Mouse (Mus musculus): Measurements from ENCODE around the gene Bmpr2.
"Not testable (repeated sequence)": the region's sequence is repeated elsewhere in the genome, so short reads cannot be mapped to it uniquely, and the experiment has no call there.

The Bmpr2 gene

GRCm38 (mm10) chr1:59763164-59763768, at the start of gene Bmpr2:
Bmpr2 (plus strand) TSS chr1:59763400.
- in situ Hi-C loops (cut with MboI) = no loop called here

DNA sequence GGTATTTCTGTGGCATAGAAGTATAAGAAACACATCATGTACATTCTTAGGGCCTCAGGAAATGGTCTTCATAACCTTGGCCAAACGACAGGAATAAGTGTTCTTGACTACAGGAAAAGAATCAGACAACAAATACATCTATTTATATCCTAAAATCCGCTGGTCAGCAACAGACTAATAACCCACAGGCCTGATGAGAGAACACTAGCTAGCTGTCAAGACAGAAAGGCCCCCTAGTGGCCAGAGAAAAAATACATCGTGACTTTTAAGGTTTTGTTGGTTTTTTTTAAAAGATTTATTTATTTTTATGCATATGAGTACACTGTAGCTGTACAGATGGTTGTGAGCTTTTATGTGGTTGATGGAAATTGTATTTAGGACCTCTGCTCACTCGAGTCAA, 43.3 kb upstream of the Bmpr2 start:
- in situ Hi-C loops (cut with MboI) = no loop called here

DNA sequence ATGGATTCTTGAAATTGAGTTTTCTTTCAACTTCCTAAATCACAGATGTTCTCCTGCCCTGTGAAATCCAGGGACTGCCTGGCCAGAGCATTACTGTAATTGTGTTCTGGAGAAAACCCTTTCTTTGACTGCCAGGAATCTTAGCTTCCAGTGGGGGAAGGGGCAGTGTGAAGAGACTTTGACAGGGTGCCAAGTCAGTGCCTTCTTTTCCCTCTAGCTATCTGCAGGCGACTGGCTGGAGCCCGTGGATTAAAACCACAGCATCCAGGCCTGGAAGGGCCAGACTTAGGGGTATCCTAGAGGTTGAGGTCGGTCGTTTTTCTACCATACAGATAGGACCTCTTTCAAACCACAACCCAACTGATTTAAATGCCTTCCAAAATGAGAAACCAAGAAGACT, 37.5 kb upstream of the Bmpr2 start:
- in situ Hi-C loops (cut with MboI) = no loop called here

GRCm38 (mm10) chr1:59730106-59730505, 33.1 kb upstream of the Bmpr2 start:
- in situ Hi-C loops (cut with MboI) = no loop called here

DNA sequence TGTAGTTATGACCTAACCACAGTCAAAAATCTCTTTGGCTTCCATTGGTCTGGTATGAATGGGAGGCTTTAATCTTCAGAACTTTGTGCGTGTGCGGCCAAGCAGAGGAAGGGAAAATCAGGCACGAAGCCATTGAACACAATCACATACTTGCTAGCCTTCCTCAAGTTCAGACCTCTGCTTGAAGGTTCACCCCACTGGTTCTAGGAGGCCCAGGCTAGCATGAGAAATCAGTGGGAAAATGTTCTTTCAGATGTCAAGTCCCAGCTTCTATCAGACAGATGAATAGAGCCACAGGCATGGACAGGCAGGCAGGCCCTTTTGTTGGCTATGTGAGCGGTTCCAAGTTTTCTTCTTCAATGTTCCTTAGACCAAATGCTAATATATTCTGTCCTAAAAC, 32.5 kb upstream of the Bmpr2 start:
- in situ Hi-C loops (cut with MboI) = no loop called here

DNA sequence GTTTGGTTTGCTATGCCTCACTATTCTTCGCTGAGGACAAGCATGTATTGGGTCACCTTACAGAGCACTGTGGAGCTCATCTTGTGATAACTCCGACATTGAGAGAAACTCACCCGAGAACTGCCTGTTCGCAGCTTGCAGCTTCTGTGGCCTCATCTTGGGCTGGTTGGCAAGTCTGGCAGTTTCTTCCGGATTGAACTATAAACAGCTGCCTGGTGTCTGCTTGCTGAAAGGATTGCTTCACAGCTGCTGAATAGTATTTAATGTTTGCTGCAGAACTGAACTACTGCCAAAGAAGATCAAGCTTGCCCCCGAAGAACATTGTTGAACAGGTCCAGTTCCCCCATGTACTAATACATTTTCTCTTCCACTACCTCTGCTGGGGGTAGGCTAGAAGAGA, 29.1 kb upstream of the Bmpr2 start:
- in situ Hi-C loops (cut with MboI) = no loop called here

- in situ Hi-C loops (cut with MboI) = no loop called here
These were observed 24.3 kb upstream of the Bmpr2 start for GRCm38 (mm10) chr1:59738768-59739414.

GRCm38 (mm10) chr1:59739577-59740354, 23.4 kb upstream of the Bmpr2 start:
- in situ Hi-C loops (cut with MboI) = no loop called here

DNA sequence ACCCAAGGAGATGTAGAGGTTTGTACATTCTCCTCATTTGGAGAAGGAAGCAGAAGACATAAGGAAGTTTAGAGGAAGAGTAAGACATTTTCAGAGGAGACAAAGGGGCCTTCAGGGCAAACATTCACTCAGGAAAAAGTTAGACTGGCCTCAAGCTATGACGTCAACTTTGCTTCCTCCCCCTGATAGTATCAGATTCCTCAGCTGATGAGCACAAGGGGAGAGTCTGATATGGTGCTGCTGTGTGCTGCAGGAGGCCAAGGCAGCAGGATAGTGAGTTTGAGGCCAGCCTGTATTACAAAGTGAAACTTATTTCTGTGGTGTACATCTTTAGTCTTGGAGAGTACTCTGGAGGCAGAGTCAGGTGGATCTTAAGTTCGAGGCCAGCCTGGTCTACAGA, 14.2 kb upstream of the Bmpr2 start:
- in situ Hi-C loops (cut with MboI) = no loop called here

DNA sequence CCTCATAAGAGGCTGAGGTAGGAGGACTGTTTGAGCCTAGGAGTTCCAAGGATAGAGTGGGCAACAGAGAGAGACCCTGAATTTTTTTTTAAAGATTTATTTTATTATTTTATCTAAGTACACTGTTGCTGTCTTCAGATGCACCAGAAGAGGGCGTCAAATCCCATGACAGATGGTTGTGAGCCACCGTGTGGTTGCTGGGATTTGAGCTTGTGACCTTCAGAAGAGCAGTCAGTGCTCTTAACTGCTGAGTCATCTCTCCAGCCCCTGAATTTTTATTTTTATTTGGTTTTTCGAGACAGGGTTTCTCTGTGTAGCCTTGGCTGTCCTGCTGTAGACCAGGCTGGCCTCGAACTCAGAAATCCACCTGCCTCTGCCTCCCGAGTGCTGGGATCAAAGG, 13.5 kb upstream of the Bmpr2 start:
- in situ Hi-C loops (cut with MboI) = not testable (repeated sequence)

- in situ Hi-C loops (cut with MboI) = no loop called here
These were observed 7.9 kb upstream of the Bmpr2 start for GRCm38 (mm10) chr1:59755298-59755697.

DNA sequence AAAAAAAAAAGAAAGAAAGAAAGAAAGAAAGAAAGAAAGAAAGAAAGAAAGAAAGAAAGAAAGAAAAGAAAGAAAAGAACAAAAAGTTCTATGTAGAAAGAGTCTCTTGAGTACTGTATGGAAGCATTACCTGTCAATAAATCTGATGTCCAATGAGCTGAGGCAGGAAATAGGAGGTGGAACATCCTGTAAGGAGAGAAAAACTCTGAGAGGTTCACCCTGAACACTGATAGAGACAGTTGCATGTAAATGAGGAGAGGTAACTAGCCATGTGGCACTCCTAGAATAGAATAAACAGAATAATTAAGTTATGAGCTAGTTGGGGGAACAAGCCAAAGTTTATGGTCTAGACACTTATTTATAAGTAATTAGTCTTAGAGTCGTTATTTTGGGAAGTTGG, 4.9 kb upstream of the Bmpr2 start:
- in situ Hi-C loops (cut with MboI) = no loop called here

DNA sequence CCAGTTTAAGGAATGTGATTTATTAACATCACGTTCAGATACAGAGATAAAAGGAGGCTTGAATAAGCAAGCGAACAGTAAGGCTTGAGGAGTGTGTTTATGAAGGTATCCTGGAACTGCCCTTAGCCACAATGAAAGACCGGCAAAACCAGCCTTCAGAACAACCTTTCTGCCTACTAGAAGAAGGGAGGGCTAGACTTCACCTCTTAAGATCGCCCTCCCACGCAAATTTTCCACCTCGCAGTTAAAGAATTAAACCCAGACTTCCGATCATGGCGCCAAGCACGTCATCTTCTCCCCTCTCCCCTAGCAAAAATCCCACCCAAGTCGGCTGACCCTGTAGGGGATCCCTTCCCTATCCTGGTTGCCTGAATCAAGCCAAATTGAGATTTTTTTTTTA, 992 bp upstream of the Bmpr2 start:
- in situ Hi-C loops (cut with MboI) = no loop called here

- in situ Hi-C loops (cut with MboI) = no loop called here
These were observed 493 bp upstream of the Bmpr2 start for GRCm38 (mm10) chr1:59762651-59763163.

- in situ Hi-C loops (cut with MboI) = no loop called here
These were observed 616 bp downstream of the Bmpr2 start for GRCm38 (mm10) chr1:59763781-59764251.

DNA sequence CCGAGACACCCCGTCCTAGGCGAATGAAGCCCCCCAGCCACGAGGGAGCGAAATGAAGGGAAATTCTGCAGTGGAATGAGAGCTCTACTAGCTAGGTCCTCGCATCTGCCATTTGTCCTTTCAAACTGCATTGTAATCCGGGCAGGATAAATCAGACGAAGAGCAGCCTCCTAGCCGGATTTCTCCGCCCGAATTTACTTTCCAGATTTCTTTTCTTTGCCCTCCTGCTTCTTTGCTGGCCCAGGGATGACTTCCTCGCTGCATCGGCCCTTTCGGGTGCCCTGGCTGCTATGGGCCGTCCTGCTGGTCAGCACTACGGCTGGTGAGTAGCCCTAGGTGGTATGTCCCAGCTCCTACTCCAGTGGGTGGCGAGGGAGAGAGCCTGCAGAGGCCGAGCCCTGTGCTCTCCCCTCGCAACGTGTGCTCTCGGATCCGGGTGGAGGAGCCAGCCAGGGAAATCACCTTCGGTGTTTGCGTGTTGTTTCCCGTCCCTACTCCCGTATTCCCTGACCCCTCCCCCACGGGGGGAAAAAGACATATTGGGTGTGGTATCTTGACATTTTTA, 1.3 kb downstream of the Bmpr2 start:
- in situ Hi-C loops (cut with MboI) = no loop called here

DNA sequence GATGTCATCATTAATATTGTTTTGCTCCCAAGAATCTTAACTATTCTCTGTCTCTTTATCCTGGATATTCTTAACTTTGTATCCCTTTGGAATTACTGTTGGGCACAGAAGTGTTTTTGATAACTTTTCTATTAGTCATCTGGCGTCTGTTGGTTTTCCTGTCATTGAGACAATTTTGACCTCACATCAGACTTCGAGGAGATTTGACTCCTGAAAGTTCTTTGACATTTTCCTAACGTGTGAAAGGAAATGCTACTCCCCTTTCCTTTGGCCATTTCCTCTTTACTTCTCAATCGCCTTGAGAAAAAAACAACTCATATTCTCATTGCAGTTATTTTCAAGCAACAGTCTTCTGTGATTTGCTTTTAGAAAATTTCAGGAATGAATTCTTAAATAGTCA, 2.1 kb downstream of the Bmpr2 start:
- in situ Hi-C loops (cut with MboI) = no loop called here

DNA sequence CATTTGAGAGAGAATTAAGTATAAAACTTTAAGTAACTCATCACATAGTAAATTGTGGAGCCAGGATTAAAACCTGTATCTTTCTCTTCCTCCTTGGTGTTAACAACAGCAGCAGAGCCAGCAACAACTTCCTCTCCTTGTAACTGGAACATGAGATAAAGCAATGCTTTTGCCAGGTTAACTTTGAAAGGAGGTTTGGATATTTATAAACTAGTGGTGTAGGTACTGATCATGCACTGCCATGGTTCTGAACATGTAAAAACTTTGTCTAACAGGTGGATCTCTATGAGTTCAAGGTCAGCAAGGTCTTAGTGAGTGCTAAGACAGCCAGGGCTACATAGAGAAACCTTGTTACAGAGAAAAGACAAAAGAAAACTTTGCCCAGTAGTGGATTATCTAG, 3.4 kb downstream of the Bmpr2 start:
- in situ Hi-C loops (cut with MboI) = no loop called here

GRCm38 (mm10) chr1:59771871-59772270, 8.7 kb downstream of the Bmpr2 start:
- in situ Hi-C loops (cut with MboI) = no loop called here

DNA sequence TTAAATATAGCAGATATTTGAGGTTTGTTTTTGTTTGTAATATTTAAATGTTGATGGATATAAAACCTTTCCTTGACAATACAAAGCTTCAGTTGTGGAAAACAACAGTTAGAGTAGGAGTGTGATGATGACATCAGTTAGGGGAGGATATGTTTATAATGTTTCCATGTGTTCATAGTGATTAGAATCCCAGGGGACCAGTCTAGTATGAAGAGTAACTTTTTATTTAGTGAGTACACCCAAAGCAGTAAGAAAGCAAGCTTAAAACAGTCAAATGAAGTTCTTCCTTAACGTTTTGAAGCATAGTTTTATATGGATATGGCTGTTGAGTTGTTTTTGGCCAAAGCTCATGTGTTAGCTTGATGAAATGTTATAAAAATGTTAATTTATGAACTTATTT, 17.9 kb downstream of the Bmpr2 start:
- in situ Hi-C loops (cut with MboI) = no loop called here

DNA sequence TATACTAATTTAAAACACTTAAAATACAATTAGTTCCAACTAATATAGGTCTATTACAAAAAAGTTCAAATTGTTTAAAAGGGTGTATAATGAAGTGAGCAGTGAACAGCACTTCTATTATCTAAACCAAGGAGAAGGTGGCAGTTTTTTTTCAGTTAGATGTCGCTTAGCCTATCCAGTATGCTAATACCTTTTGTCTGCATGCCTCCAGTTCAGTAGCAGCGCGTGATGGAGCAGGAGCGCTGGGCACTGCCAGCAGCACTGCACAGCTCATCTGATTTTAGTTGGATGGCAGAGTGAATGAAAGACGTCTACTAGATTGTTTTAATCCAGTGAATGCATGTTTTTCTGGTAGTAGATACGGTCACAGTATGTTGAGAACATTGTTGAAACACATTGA, 25.8 kb downstream of the Bmpr2 start:
- in situ Hi-C loops (cut with MboI) = no loop called here

DNA sequence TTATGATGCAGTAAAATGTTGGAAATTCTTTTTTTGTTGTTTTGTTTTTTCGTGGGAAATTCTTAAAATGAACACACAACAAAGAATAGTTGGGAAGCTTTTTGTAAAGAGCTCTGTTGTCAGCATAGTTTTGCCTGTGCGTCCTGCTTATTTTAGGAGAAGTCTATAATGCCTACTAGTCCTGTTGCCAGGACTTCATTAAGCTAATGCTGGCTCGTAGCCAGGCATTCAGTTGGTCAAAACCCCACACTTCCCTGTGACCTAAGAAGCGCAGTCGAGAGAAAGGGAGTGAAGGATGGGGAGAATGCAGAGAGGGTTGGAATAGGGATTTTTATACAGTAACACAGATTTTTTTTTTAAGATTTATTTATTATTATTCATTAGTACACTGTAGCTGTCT, 26.5 kb downstream of the Bmpr2 start:
- in situ Hi-C loops (cut with MboI) = no loop called here

GRCm38 (mm10) chr1:59795336-59795735, 32.1 kb downstream of the Bmpr2 start:
- in situ Hi-C loops (cut with MboI) = no loop called here
